Mouse (Mus musculus): ENCODE measurements around the gene Serpina6. TPM values are rescaled to one million over a fixed set of nuclear protein-coding genes. Genes with fewer than 3 reads are reported as not detected.

The Serpina6 gene
- polyA plus RNA-seq (2011; ENCODE audit: insufficient read depth, insufficient read length, low read depth, missing spikeins) = not detected in 2 replicates

DNA sequence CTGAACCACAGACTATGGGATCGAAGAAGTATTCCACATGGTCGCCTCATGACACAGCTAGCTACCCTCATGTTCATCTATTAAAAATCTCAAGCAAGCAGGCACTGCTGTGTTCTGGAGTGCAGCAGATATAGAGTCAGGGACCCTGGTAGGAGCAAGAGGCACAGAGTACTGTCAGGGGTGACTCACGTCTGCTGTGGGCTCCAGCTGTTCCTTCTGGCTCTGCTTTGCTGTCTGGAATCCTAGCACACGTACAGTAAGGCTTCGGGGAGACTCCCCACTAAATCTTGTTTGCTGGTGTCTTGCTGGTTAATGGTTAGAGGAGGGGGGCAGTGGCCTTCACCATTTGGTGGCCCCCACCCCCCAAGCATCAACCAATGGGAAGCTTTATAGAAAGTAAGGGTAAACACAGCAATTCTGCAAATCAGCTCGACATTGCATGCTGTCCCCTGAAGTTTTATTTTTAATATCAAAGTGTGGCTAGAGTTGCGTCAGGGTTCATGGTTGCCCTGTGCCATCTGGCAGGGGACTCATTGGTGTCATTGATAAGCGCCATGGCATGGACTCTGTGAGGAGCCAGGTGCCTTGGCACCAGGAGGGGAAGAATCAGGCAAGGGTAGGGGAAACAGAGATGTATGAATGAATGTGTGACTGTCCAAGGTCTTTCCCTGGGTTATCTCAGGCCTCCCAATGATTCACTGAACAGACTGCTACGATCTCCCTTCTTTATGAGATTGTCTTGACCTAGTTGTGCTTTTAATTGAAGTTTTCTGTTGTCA is at the start of gene Serpina6:
Gene Serpina6 (minus strand): TSS at position 365 of the 779 bp plus-strand sequence.
- Histone ChIP-seq H3K9me3 (replicated peaks; ENCODE audit: control insufficient read depth, insufficient read depth, low read length, poor library complexity, severe bottlenecking) (no peaks in the 10 kb centered on the region), H3K9ac (ENCODE audit: low read depth, poor library complexity, severe bottlenecking) (no peak within 1 kb of the TSS), H3K27ac (ENCODE audit: insufficient read depth, low read length) (no peak within 1 kb of the TSS), H3K27me3 (ENCODE audit: control insufficient read depth, insufficient read depth, low read length, poor library complexity, severe bottlenecking) (no peaks in the 10 kb centered on the region; the same call in 1 of the 2 replicates), H3K36me3 (ENCODE audit: control insufficient read depth, insufficient read depth, low read length, poor library complexity, severe bottlenecking) (no peaks in the 10 kb centered on the region), H3K4me1 (ENCODE audit: control insufficient read depth, insufficient read depth, low read length) (no peaks in the 10 kb centered on the region), H3K4me3 (ENCODE audit: low read depth, low read length) (no peak within 1 kb of the TSS)
- TF ChIP-seq POLR2A (IDR thresholded peaks at IDR 0.05; ENCODE audit: insufficient read depth, low read length) (no peak), CTCF (IDR thresholded peaks at IDR 0.05; ENCODE audit: low read depth, low read length) (no peak), EP300 (IDR thresholded peaks at IDR 0.05; ENCODE audit: insufficient read depth, low read depth, low read length) (no peak)

DNA sequence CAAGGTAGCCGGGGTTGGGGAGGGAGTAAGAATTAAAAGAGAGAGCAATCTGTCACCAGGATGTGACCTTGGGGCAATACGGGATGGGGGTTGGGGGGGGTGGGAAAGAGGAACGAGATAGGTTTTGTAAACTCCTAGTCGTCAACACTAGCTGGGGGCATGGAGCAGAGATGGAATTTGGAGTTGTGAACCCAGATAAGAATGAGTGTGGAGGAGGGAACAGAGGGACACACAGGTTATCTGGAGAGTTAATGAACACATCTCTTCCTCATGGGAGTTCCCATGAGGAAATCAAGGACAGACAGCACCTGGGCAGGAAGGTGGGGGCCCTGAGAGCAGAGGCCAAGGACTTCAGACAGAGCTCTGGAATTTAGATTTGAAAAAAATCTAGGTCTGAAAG is 49.1 kb upstream of the Serpina6 start:
- TF ChIP-seq CTCF (IDR thresholded peaks at IDR 0.05; ENCODE audit: low read depth, low read length) = no peak

DNA sequence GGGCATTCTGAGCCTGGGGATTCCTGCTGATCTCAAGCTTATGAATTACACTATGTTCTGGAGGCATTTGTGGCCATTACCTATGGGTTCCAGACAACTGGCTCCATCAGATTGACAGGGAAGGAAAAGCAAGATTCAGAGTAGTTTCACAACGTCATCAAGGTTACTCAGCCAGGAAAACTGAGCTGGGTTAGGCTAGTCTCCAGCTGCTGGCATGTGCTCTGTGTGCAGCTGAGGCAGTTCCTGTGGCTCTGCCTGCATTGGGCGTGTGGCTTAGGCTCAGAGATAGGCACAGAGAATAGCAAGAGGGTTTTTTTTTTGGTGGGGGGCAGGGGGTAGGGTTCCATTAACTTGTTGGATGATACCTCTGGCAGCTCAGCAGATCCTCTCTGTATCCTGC is 48.5 kb upstream of the Serpina6 start:
- Histone ChIP-seq H3K9me3 (replicated peaks; ENCODE audit: control insufficient read depth, insufficient read depth, low read length, poor library complexity, severe bottlenecking) (no peaks in the 10 kb centered on the region), H3K27me3 (ENCODE audit: control insufficient read depth, insufficient read depth, low read length, poor library complexity, severe bottlenecking) (no peaks in the 10 kb centered on the region), H3K4me1 (ENCODE audit: control insufficient read depth, insufficient read depth, low read length) (no peaks in the 10 kb centered on the region), H3K9ac (ENCODE audit: low read depth, poor library complexity, severe bottlenecking) (no peak overlapping the region), H3K4me3 (ENCODE audit: low read depth, low read length) (no peak overlapping the region), H3K36me3 (ENCODE audit: control insufficient read depth, insufficient read depth, low read length, poor library complexity, severe bottlenecking) (no peaks in the 10 kb centered on the region), H3K27ac (ENCODE audit: insufficient read depth, low read length) (no peak overlapping the region)
- TF ChIP-seq POLR2A (IDR thresholded peaks at IDR 0.05; ENCODE audit: insufficient read depth, low read length) = no peak
- TF ChIP-seq CTCF (IDR thresholded peaks at IDR 0.05; ENCODE audit: low read depth, low read length) = no peak
- TF ChIP-seq EP300 (IDR thresholded peaks at IDR 0.05; ENCODE audit: insufficient read depth, low read depth, low read length) = no peak

More for the DNA sequence above, 49.1 kb upstream of the Serpina6 start:
- Histone ChIP-seq H3K4me1 (ENCODE audit: control insufficient read depth, insufficient read depth, low read length) (no peaks in the 10 kb centered on the region), H3K27ac (ENCODE audit: insufficient read depth, low read length) (no peak overlapping the region), H3K4me3 (ENCODE audit: low read depth, low read length) (no peak overlapping the region), H3K36me3 (ENCODE audit: control insufficient read depth, insufficient read depth, low read length, poor library complexity, severe bottlenecking) (no peaks in the 10 kb centered on the region), H3K27me3 (ENCODE audit: control insufficient read depth, insufficient read depth, low read length, poor library complexity, severe bottlenecking) (no peaks in the 10 kb centered on the region), H3K9me3 (replicated peaks; ENCODE audit: control insufficient read depth, insufficient read depth, low read length, poor library complexity, severe bottlenecking) (no peaks in the 10 kb centered on the region), H3K9ac (ENCODE audit: low read depth, poor library complexity, severe bottlenecking) (no peak overlapping the region)

- no peak for TF ChIP-seq POLR2A (IDR thresholded peaks at IDR 0.05; ENCODE audit: insufficient read depth, low read length)
- no peaks in the 10 kb centered on the region for H3K9me3 ChIP-seq (replicated peaks; ENCODE audit: control insufficient read depth, insufficient read depth, low read length, poor library complexity, severe bottlenecking)
These were observed 43.2 kb upstream of the Serpina6 start for GRCm38 (mm10) chr12:103700144-103700750.

GRCm38 (mm10) chr12:103695429-103695828 is 38.4 kb upstream of the Serpina6 start, which contains the start of gene Serpina1f:
Serpina1f (minus strand) TSS chr12:103695529.
- Histone ChIP-seq H3K9me3 (replicated peaks; ENCODE audit: control insufficient read depth, insufficient read depth, low read length, poor library complexity, severe bottlenecking) (no peaks in the 10 kb centered on the region), H3K27ac (ENCODE audit: insufficient read depth, low read length) (no peak within 1 kb of the TSS), H3K27me3 (ENCODE audit: control insufficient read depth, insufficient read depth, low read length, poor library complexity, severe bottlenecking) (no peaks in the 10 kb centered on the region), H3K4me3 (ENCODE audit: low read depth, low read length) (no peak within 1 kb of the TSS), H3K4me1 (ENCODE audit: control insufficient read depth, insufficient read depth, low read length) (no peaks in the 10 kb centered on the region), H3K9ac (ENCODE audit: low read depth, poor library complexity, severe bottlenecking) (no peak within 1 kb of the TSS), H3K36me3 (ENCODE audit: control insufficient read depth, insufficient read depth, low read length, poor library complexity, severe bottlenecking) (no peaks in the 10 kb centered on the region)
- no peak for TF ChIP-seq POLR2A (IDR thresholded peaks at IDR 0.05; ENCODE audit: insufficient read depth, low read length)
- no peak for TF ChIP-seq CTCF (IDR thresholded peaks at IDR 0.05; ENCODE audit: low read depth, low read length)
- TF ChIP-seq EP300 (IDR thresholded peaks at IDR 0.05; ENCODE audit: insufficient read depth, low read depth, low read length) = no peak

More at GRCm38 (mm10) chr12:103700144-103700750, 43.2 kb upstream of the Serpina6 start:
- Histone ChIP-seq H3K9ac (ENCODE audit: low read depth, poor library complexity, severe bottlenecking) (no peak overlapping the region), H3K4me1 (ENCODE audit: control insufficient read depth, insufficient read depth, low read length) (no peaks in the 10 kb centered on the region), H3K27ac (ENCODE audit: insufficient read depth, low read length) (no peak overlapping the region), H3K27me3 (ENCODE audit: control insufficient read depth, insufficient read depth, low read length, poor library complexity, severe bottlenecking) (no peaks in the 10 kb centered on the region), H3K4me3 (ENCODE audit: low read depth, low read length) (no peak overlapping the region), H3K36me3 (ENCODE audit: control insufficient read depth, insufficient read depth, low read length, poor library complexity, severe bottlenecking) (no peaks in the 10 kb centered on the region)

GRCm38 (mm10) chr12:103688221-103688814 is 31.3 kb upstream of the Serpina6 start:
- H3K27ac ChIP-seq (ENCODE audit: insufficient read depth, low read length) = no peak overlapping the region
- no peak overlapping the region for H3K4me3 ChIP-seq (ENCODE audit: low read depth, low read length)
- no peaks in the 10 kb centered on the region for H3K27me3 ChIP-seq (ENCODE audit: control insufficient read depth, insufficient read depth, low read length, poor library complexity, severe bottlenecking)
- TF ChIP-seq CTCF (IDR thresholded peaks at IDR 0.05; ENCODE audit: low read depth, low read length) (no peak), POLR2A (IDR thresholded peaks at IDR 0.05; ENCODE audit: insufficient read depth, low read length) (no peak), EP300 (IDR thresholded peaks at IDR 0.05; ENCODE audit: insufficient read depth, low read depth, low read length) (no peak)
- H3K9ac ChIP-seq (ENCODE audit: low read depth, poor library complexity, severe bottlenecking) = no peak overlapping the region
- no peaks in the 10 kb centered on the region for H3K9me3 ChIP-seq (replicated peaks; ENCODE audit: control insufficient read depth, insufficient read depth, low read length, poor library complexity, severe bottlenecking)
- H3K4me1 ChIP-seq (ENCODE audit: control insufficient read depth, insufficient read depth, low read length) = no peaks in the 10 kb centered on the region
- H3K36me3 ChIP-seq (ENCODE audit: control insufficient read depth, insufficient read depth, low read length, poor library complexity, severe bottlenecking) = no peaks in the 10 kb centered on the region
